Mouse (Mus musculus) midbrain, embryonic 14.5 days (tissue): ENCODE data around the gene Mylk4. TPM values are rescaled to one million over a fixed set of nuclear protein-coding genes. Genes with fewer than 3 reads are reported as not detected.

Experiments used
- ATAC-seq: fragments of 200-750 bp; cut with Nextera tagmentation; 2 replicates; pipeline ENCODE4 v1.8.0; 2017; ENCODE audit warnings: moderate number of reproducible peaks, moderate library complexity; ENCODE audit not compliant: low FRiP score, low TSS enrichment
- DNase-seq: peaks from one replicate; pipeline ENCODE4 v3.0.0-alpha.2; 2015
- H3K27ac ChIP-seq: fragments of 300-500 bp; sonication (generic); replicated peaks from 2 replicates; pipeline ENCODE4 v1.5.1; 2014; ENCODE audit warnings: mild to moderate bottlenecking, low read depth, low read length, moderate library complexity
- H3K27me3 ChIP-seq: fragments of 300-500 bp; sonication (generic); 2 replicates; pipeline ENCODE4 v1.6.1; 2014; ENCODE audit warnings: low read length, control low read depth, mixed read lengths; ENCODE audit not compliant: control insufficient read depth, insufficient read depth
- H3K36me3 ChIP-seq: fragments of 300-500 bp; sonication (generic); 2 replicates; pipeline ENCODE4 v1.6.1; 2014; ENCODE audit warnings: low read length, control low read depth; ENCODE audit not compliant: control insufficient read depth, insufficient read depth
- H3K4me1 ChIP-seq: fragments of 300-500 bp; sonication (generic); 2 replicates; pipeline ENCODE4 v1.6.1; 2014; ENCODE audit warnings: mild to moderate bottlenecking, antibody characterized with exemption, low read length, control low read depth; ENCODE audit not compliant: control insufficient read depth, insufficient read depth
- H3K4me2 ChIP-seq: fragments of 300-500 bp; sonication (generic); 2 replicates; pipeline ENCODE4 v1.6.1; 2014; ENCODE audit warnings: mild to moderate bottlenecking, low read length, moderate library complexity
- H3K4me3 ChIP-seq: fragments of 300-500 bp; sonication (generic); replicated peaks from 2 replicates; pipeline ENCODE4 v1.5.1; 2014; ENCODE audit warnings: low read depth, low read length
- H3K9ac ChIP-seq: fragments of 300-500 bp; sonication (generic); replicated peaks from 2 replicates; pipeline ENCODE4 v1.6.1; 2014; ENCODE audit warnings: mild to moderate bottlenecking, low read length, moderate library complexity
- H3K9me3 ChIP-seq: fragments of 300-500 bp; sonication (generic); 2 replicates; pipeline ENCODE4 v1.6.1; 2016; ENCODE audit warnings: low read length, control low read depth, mixed read lengths; ENCODE audit not compliant: control insufficient read depth
- WGBS: fragments of 180-500 bp; shearing (Covaris S2); extraction: QIAGEN DNeasy Blood & Tissue Kit; methylation state at CpG from one replicate; pipeline ENCODE4 v1.1.7; 2014; 5-methylcytosine and 5-hydroxymethylcytosine counted together
- polyA plus RNA-seq: library from polyadenylated mRNA; unstranded; fragments of >200 nt; fragmentation: Nextera tagmentation; extraction: Ambion mirVana; gene quantifications from 2 replicates; pipeline ENCODE4 v1.2.1, GENCODE M21; 2014

Gene Mylk4
- polyA plus RNA-seq, 1 experiment from 2014 or later = 0.20 TPM

DNA sequence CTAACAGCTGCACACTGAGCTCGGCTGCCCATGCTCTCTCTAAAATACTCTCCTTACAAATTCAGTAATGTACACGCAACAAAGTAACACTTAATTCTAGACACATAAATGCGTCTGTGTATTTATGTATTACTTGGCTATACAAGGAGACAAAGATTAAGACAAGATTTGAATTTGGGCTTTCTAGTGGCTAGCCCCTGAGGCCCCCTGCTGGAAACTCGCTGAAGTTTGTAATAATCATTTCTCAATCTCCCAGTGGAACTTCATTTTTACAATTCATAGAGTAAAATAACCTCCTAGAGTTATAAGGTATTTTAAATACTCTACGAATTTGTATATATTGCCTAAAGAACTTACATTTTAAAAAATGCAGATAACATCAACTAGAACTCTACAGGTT, 699 bp downstream of the Mylk4 start:
- no peak overlapping the region for H3K9ac ChIP-seq
- DNase-seq (peak; percentile 52), ATAC-seq (no peak)
- H3K36me3 ChIP-seq = no peaks in the 10 kb centered on the region
- H3K4me2 ChIP-seq = no peak overlapping the region
- WGBS = 68% methylated on average over 5 of the region's 5 CpGs
- H3K4me3 ChIP-seq = no peak overlapping the region
- no peak overlapping the region for H3K27ac ChIP-seq
- H3K4me1 ChIP-seq = no peaks in the 10 kb centered on the region
- H3K27me3 ChIP-seq = no peaks in the 10 kb centered on the region
- H3K9me3 ChIP-seq = no peaks in the 10 kb centered on the region

DNA sequence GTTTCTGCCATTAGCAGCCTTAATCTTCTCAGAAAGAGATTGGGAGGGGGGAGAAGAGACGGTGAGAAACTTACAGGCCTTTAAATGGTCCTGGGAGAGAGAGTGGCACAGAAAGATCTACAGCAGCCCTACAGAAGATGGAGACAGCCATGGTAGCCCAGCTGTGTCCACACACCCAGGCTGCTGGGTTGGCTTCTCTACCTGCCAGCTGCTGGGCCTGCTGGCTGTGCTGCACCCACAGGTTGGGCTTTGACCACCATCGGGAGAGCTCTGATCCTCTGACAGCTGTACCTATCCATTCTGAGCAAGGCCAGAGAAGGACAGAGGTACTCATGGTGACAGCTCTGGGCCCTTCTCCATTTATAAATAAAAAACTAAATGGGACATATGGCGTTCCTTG, 4.9 kb downstream of the Mylk4 start:
- DNase-seq = no peak
- Histone ChIP-seq H3K36me3 (no peaks in the 10 kb centered on the region), H3K4me3 (no peak overlapping the region), H3K27me3 (no peaks in the 10 kb centered on the region), H3K27ac (no peak overlapping the region), H3K9me3 (no peaks in the 10 kb centered on the region), H3K4me2 (no peak overlapping the region), H3K4me1 (no peaks in the 10 kb centered on the region), H3K9ac (no peak overlapping the region)
- WGBS = 64% methylated on average over 3 of the region's 3 CpGs
- no peak for ATAC-seq

DNA sequence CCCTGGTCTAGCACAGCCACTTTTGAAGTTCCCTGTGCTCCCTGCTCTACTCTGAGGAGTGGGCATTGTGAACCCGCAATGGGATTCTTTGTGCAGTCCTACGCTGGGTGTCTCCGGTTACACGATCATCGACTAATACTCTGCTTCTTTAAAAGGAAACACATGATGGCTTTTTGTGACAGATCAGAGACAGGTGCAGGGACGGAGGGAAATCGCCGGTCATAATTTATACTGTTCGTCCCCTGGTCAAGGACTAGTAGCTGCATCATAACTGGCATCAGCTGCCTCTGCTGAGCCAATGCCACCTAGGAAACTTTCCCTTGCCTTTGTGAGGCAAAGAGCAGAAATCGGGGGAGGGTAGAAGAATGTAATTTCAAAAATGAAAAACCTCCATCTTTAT, 7.4 kb downstream of the Mylk4 start:
- no peak for DNase-seq
- Histone ChIP-seq H3K4me3 (no peak overlapping the region), H3K4me2 (no peak overlapping the region), H3K27me3 (no peaks in the 10 kb centered on the region), H3K36me3 (no peaks in the 10 kb centered on the region), H3K9me3 (no peaks in the 10 kb centered on the region), H3K9ac (no peak overlapping the region), H3K4me1 (no peaks in the 10 kb centered on the region), H3K27ac (no peak overlapping the region)
- WGBS = 90% methylated on average over 10 of the region's 10 CpGs
- ATAC-seq = no peak

DNA sequence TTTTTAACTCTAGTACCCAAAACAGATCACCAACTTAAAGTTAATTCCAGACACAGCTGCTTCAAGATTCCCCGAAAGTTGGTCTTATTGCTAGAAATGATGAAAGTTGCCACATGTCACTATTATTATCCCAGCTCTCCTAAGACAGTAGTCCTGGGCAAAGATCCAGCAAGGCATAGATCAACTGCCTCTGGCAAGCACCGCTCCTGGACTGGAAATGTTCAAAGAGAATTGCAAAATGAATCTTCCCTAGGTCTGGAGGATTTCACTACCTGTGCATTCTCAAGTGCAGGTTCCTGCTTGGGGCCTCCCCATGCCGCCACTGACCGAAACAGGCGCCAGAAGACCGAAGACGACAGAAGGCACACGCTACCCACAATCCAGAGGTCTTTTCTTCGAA, 7.9 kb downstream of the Mylk4 start:
- no peak for ATAC-seq
- H3K36me3 ChIP-seq = no peaks in the 10 kb centered on the region

DNA sequence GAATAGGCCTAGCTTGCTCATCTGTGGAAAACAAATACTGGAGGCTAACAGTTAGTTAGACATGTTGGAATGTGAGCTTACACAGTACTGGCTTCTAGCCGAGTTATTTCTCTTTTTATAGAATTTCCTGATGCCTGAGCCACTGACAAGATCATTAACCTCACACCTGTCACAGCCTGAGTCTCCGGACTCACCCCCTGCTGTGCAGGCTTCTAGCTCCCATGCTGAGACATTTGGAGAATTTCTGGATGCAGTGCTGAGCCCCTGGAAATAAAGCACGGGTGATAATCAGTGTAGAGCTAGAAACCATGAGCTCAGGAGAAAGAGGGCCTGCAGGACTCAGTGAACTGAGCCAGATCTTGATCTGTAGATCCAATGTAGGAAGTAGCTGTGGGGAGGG, 13.8 kb downstream of the Mylk4 start:
- Histone ChIP-seq H3K27me3 (no peaks in the 10 kb centered on the region), H3K4me2 (no peak overlapping the region), H3K27ac (no peak overlapping the region), H3K4me3 (no peak overlapping the region), H3K36me3 (no peaks in the 10 kb centered on the region), H3K9ac (no peak overlapping the region), H3K4me1 (no peaks in the 10 kb centered on the region), H3K9me3 (no peaks in the 10 kb centered on the region)
- ATAC-seq (no peak), DNase-seq (no peak)
- 13% methylated on average over 3 of the region's 3 CpGs for WGBS

More for the DNA sequence above, 7.9 kb downstream of the Mylk4 start:
- Histone ChIP-seq H3K9ac (no peak overlapping the region), H3K27me3 (no peaks in the 10 kb centered on the region), H3K27ac (no peak overlapping the region), H3K4me2 (no peak overlapping the region), H3K4me3 (no peak overlapping the region), H3K4me1 (no peaks in the 10 kb centered on the region), H3K9me3 (no peaks in the 10 kb centered on the region)
- DNase-seq = no peak
- 95% methylated on average over 9 of the region's 9 CpGs for WGBS

DNA sequence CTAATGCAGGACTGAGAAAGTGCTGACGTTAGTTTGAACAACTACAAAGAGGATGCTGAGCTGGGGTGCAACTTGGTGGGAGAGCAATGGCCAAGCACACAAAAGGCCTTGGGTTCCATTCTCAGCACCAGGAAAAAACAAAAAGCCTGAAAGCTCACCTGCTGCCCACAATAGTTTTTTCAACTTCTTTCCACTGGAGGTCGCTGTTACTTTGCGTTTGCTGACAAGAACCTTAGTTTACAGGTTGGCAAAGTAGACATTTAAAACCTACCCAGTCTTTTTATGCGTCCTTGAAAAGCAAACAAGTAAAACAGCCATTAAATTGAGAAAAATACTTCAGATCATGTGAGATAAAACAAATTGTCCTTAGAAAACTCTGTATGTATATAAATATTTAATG, 15.7 kb downstream of the Mylk4 start:
- WGBS = 10% methylated on average over 4 of the region's 4 CpGs
- ATAC-seq = no peak
- Histone ChIP-seq H3K9ac (no peak overlapping the region), H3K27ac (no peak overlapping the region), H3K4me2 (no peak overlapping the region), H3K36me3 (no peaks in the 10 kb centered on the region), H3K27me3 (no peaks in the 10 kb centered on the region), H3K9me3 (no peaks in the 10 kb centered on the region), H3K4me1 (no peaks in the 10 kb centered on the region), H3K4me3 (no peak overlapping the region)
- DNase-seq = peak; percentile 68

DNA sequence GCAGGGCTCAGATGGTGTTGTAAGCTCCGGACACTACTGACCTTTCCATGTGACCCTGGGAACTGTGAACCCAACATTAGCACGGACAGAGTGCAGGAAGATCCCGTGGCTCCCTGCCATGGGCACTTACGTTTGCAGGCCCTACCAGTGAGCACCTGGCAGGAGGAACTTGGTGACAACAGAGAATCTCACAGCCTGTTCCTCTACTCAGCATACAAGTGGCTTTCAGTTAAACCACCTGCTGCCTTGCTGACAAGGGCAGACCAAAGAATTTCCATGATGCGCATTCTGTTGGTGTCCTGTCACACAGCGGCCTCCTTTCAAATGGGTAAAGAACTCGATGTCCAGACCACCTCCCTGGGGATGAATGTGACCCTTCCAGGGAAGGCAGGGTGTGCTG, 19.3 kb downstream of the Mylk4 start:
- ATAC-seq = no peak
- Histone ChIP-seq H3K27ac (no peak overlapping the region), H3K4me1 (no peaks in the 10 kb centered on the region), H3K27me3 (no peaks in the 10 kb centered on the region), H3K9me3 (no peaks in the 10 kb centered on the region), H3K9ac (no peak overlapping the region), H3K36me3 (no peaks in the 10 kb centered on the region), H3K4me2 (no peak overlapping the region), H3K4me3 (no peak overlapping the region)
- DNase-seq = no peak
- 28% methylated on average over 7 of the region's 7 CpGs for WGBS

DNA sequence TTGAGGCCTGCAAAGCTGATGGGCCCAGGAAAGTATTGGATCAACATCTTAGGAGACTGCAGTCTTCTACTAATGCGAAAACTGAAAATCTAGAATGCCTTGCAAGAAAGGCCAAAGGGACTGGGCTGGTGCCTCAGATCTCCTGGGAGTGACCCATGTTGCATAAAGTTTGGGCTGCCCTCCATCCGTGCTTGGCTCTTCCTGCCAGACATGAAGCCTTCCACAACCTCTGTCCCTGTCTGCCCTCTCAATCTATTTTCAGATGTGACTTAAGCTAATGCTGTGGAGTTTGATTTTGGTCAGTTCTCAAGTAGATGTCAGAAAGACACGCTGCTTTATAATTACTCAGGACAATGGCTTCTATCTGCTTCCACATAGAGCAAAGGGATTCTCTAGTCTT, 20.6 kb downstream of the Mylk4 start:
- no peak overlapping the region for H3K4me2 ChIP-seq
- 87% methylated on average over 3 of the region's 3 CpGs for WGBS
- no peaks in the 10 kb centered on the region for H3K36me3 ChIP-seq
- no peak for ATAC-seq
- no peaks in the 10 kb centered on the region for H3K9me3 ChIP-seq
- no peaks in the 10 kb centered on the region for H3K4me1 ChIP-seq
- no peak for DNase-seq
- H3K27ac ChIP-seq = no peak overlapping the region
- no peaks in the 10 kb centered on the region for H3K27me3 ChIP-seq
- no peak overlapping the region for H3K4me3 ChIP-seq
- H3K9ac ChIP-seq = no peak overlapping the region

DNA sequence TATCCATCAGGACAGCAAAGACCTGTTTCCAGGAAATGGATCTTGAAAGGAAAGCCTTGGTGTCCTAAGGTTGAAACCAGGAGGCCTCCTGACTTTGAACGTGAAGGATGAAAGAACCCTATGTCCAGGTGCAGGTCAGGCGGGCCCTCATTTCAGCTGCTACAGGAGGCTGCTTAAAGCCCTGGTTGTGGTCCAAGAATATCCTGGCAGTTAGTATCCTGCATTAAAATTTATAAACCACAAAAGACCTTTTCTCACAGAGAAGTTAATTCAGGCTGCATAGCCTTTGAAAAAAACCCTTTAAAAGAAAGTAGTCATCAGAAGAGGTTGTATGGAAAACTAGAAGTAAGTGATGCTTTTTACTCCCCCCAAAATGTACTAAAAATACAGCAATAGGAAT, 23.0 kb downstream of the Mylk4 start:
- H3K27me3 ChIP-seq = no peaks in the 10 kb centered on the region
- DNase-seq (no peak), ATAC-seq (no peak)
- 89% methylated on average over 2 of the region's 2 CpGs for WGBS
- H3K9me3 ChIP-seq = no peaks in the 10 kb centered on the region
- no peak overlapping the region for H3K4me3 ChIP-seq
- H3K9ac ChIP-seq = no peak overlapping the region
- H3K27ac ChIP-seq = no peak overlapping the region
- no peaks in the 10 kb centered on the region for H3K4me1 ChIP-seq
- H3K4me2 ChIP-seq = no peak overlapping the region
- no peaks in the 10 kb centered on the region for H3K36me3 ChIP-seq
